Mouse (Mus musculus) embryonic facial prominence, embryonic 13.5 days (tissue): ENCODE measurements around the gene Tcf25. TPM values are rescaled to one million over a fixed set of nuclear protein-coding genes. Genes with fewer than 3 reads are reported as not detected.
"Not testable (repeated sequence)": the region's sequence is repeated elsewhere in the genome, so short reads cannot be mapped to it uniquely, and the experiment has no call there.

Experiments
- ATAC-seq: fragments of 200-750 bp; cut with Nextera tagmentation; 2 replicates; pipeline ENCODE4 v1.8.0; 2017; ENCODE audit warnings: low read depth; ENCODE audit not compliant: insufficient number of reproducible peaks, insufficient read depth, low FRiP score, low TSS enrichment
- H3K27ac ChIP-seq: fragments of 300-500 bp; sonication (generic); 2 replicates; pipeline ENCODE4 v1.5.1; 2015; ENCODE audit warnings: moderate library complexity, mild to moderate bottlenecking, inconsistent platforms
- H3K27me3 ChIP-seq: fragments of 300-500 bp; sonication (generic); 2 replicates; pipeline ENCODE4 v1.6.1; 2015; ENCODE audit warnings: mild to moderate bottlenecking, inconsistent platforms
- H3K36me3 ChIP-seq: fragments of 300-500 bp; sonication (generic); 2 replicates; pipeline ENCODE4 v1.6.1; 2015; ENCODE audit warnings: mild to moderate bottlenecking, inconsistent platforms
- H3K4me1 ChIP-seq: fragments of 300-500 bp; sonication (generic); 2 replicates; pipeline ENCODE4 v1.6.1; 2015; ENCODE audit warnings: inconsistent platforms
- H3K4me2 ChIP-seq: fragments of 300-500 bp; sonication (generic); 2 replicates; pipeline ENCODE4 v1.6.1; 2015; ENCODE audit warnings: moderate library complexity, mild to moderate bottlenecking, inconsistent platforms
- H3K4me3 ChIP-seq: fragments of 300-500 bp; sonication (generic); 2 replicates; pipeline ENCODE4 v1.5.1; 2015; ENCODE audit warnings: mild to moderate bottlenecking, inconsistent platforms
- H3K9ac ChIP-seq: fragments of 300-500 bp; sonication (generic); 2 replicates; pipeline ENCODE4 v1.6.1; 2015; ENCODE audit warnings: mild to moderate bottlenecking, inconsistent platforms
- H3K9me3 ChIP-seq: fragments of 300-500 bp; sonication (generic); 2 replicates; pipeline ENCODE4 v1.6.1; 2016; ENCODE audit warnings: inconsistent platforms
- WGBS: fragments of 180-500 bp; shearing (Covaris S2); methylation state at CpG from one replicate; pipeline ENCODE4 v1.1.7; 2015; ENCODE audit warnings: mixed read lengths; 5-methylcytosine and 5-hydroxymethylcytosine counted together
- polyA plus RNA-seq: library from polyadenylated mRNA; unstranded; fragments of >200 nt; fragmentation: Nextera tagmentation; extraction: Ambion mirVana; gene quantifications from 2 replicates; pipeline ENCODE4 v1.2.1, GENCODE M21; 2015

The Tcf25 gene
- polyA plus RNA-seq, 1 experiment from 2014 or later = 162 TPM

DNA sequence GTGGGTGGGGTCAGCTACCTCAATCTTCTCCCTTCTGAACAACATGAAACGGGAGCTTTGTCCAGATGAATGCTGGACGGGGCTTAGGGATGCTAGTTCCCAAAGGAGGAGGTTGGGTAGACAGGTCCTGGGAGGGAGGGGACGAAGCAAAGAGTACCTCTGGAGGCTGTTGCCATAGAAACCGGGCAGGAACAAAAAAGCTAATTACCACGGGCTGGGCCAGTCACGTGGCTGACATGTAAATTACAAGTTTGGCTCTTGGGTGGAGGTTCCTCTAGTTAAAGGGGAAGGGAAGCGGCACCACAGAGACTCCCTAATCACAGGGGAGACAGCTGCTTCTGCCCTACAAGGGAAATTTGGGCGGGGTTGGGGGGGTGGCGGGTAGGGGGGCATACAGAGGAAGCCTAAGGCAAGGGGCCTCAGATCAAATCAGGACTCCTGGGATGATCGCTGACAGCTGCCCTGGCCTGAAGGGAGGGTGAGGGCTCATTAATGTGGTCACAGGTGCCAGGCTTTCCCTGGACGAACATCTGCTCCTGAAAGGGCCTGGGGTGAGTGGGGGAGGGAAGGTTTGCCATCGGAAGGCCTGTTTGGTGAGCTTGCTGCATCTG lies 39.1 kb downstream of the Tcf25 start:
- no peak for ATAC-seq
- peaks cover 35% of the 10 kb centered on the region for H3K4me1 ChIP-seq
- peak overlapping the region; percentile 46 for H3K4me3 ChIP-seq
- H3K9me3 ChIP-seq = no peaks in the 10 kb centered on the region
- 2% methylated on average over 12 of the region's 12 CpGs for WGBS
- H3K4me2 ChIP-seq = peak overlapping the region; percentile 67
- H3K27me3 ChIP-seq = peaks cover 63% of the 10 kb centered on the region
- no peak overlapping the region for H3K9ac ChIP-seq
- H3K36me3 ChIP-seq = no peaks in the 10 kb centered on the region
- no peak overlapping the region for H3K27ac ChIP-seq

DNA sequence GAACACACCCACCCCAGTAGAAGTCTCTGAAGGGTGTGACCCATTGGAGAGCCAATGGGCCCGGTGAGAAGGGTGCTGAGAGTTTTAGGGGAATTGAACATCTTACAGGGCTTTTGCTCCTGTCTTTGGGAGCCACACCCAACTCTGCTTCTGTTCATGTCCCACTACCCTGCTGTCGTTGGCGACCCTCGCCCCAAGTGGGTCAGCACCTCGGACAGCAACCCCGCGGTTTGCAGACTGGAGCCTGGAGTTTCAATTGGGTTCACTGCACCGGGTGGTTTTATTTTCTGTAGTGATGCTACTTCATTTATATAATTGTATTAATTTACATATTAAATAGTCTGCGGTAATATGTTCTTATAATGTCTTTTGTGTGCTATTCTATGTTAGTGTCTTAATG lies 40.7 kb downstream of the Tcf25 start:
- Histone ChIP-seq H3K36me3 (peaks cover 7% of the 10 kb centered on the region; the same call in 1 of the 2 replicates), H3K27ac (no peak overlapping the region), H3K4me1 (peaks cover 35% of the 10 kb centered on the region), H3K27me3 (peaks cover 50% of the 10 kb centered on the region), H3K9me3 (no peaks in the 10 kb centered on the region), H3K4me2 (peak overlapping the region; percentile 1; the same call in 1 of the 2 replicates), H3K9ac (no peak overlapping the region), H3K4me3 (no peak overlapping the region)
- WGBS = 8% methylated on average over 9 of the region's 9 CpGs
- no peak for ATAC-seq

DNA sequence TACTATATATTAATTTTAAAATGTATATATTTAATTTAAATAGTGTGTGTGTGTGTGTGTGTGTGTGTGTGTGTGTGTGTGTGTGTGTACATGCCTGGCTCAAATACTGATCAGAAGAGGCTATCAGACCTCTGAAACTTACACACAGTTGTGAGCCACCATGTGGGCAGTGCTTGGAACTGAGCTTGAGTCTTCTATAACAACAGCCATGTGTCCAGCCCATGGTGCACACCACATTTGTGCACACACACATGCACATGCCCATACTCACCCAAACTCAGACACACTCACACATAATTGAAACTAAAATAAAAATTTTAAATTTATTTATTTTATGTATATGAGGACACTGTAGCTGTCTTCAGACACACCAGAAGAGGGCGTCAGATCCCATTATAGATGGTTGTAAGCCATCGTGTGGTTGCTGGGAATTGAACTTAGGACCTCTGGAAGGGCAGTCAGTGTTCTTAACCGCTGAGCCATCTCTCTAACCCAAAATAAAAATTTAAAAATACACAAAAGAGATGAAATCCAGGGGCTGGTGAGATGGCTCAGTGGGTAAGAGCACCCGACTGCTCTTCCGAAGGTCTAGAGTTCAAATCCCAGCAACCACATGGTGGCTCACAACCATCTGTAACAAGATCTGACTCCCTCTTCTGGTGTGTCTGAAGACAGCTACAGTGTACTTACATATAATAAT lies 41.6 kb downstream of the Tcf25 start:
- not testable (repeated sequence) for H3K4me2 ChIP-seq, H3K27ac ChIP-seq, H3K36me3 ChIP-seq, H3K9ac ChIP-seq, ATAC-seq, H3K9me3 ChIP-seq, H3K4me3 ChIP-seq
- Histone ChIP-seq H3K4me1 (peaks cover 30% of the 10 kb centered on the region), H3K27me3 (peaks cover 41% of the 10 kb centered on the region)
- 77% methylated on average over 5 of the region's 5 CpGs for WGBS

DNA sequence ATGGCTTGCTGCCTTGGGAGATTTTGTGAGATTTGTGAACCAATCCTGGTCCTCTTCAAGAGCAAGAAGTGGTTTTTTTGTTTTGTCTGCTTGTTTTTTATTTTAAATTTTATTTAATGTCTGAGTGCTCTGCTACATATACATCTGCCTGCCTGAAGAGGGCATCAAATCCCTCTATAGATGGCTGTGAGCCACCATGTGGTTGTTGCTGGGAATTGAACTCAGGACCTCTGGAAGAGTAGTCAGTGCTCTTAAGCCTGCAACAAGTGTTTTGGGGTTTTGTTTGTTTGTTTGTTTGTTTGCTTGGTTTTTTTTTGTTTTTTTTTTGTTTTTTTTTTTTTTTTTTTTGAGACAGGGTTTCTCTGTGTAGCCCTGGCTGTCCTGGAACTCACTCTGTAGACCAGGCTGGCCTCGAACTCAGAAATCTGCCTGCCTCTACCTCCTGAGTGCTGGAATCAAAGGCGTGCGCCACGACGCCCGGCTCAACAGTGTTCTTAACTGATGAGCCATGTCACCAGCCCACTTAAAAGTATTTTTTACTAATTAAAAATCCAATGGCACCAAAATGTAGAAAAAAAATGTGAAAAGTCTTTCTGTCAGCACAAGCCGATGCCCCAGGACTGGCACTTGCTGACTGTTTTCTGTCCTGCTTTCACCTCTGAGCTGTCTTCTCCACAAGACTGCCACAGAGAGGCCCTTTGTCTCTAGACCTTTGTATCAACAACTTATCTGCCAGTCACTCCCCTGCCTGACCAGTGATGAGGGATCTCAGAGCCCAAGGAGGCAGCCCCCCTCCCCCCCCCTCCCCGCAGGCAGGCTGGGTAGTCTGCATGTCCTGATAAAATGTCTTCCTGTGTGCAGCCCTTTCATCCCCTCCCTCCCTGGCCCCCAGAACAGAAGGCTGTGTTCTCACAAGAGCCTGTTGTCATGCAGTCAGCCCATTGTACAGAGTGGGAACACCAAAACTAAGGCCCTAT lies 42.7 kb downstream of the Tcf25 start:
- Histone ChIP-seq H3K9ac (no peak overlapping the region), H3K4me3 (no peak overlapping the region), H3K4me1 (peaks cover 21% of the 10 kb centered on the region), H3K36me3 (peaks cover 12% of the 10 kb centered on the region), H3K27ac (no peak overlapping the region), H3K4me2 (no peak overlapping the region), H3K9me3 (no peaks in the 10 kb centered on the region), H3K27me3 (peaks cover 30% of the 10 kb centered on the region)
- 72% methylated on average over 8 of the region's 8 CpGs for WGBS
- no peak for ATAC-seq

DNA sequence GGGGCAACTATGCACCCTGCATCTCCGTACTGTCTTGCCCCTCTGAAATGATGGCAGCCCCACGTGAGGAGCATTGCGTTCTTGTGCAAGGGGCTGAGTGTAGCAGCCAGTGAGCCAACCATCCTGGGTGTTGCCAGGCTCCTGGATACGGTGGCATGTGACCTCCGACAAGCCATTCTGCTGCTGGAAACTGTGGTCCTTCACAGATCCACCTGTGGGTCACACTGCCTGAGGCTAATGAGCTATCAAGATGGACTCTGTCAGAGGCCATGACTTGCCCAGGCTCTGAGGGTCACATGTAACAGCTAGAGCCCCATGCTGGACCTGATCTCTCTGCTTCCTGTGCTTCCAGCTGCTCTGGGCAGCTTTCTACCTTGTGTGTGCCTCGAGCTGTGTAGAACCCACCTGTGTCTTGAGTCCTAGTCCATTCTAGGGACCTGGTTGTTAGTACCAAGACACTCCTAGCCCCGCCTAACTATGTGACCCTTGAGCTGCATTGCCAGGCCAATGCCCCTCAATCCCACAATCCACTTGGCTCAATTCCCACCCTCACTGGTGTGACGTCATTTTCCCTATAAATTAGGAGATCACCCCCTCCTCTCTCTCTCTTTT lies 43.5 kb downstream of the Tcf25 start:
- H3K4me3 ChIP-seq = no peak overlapping the region
- peaks cover 14% of the 10 kb centered on the region for H3K4me1 ChIP-seq
- H3K27me3 ChIP-seq = peaks cover 22% of the 10 kb centered on the region
- no peak overlapping the region for H3K4me2 ChIP-seq
- 77% methylated on average over 8 of the region's 8 CpGs for WGBS
- no peaks in the 10 kb centered on the region for H3K9me3 ChIP-seq
- ATAC-seq = no peak
- no peak overlapping the region for H3K9ac ChIP-seq
- peaks cover 13% of the 10 kb centered on the region for H3K36me3 ChIP-seq
- no peak overlapping the region for H3K27ac ChIP-seq

GRCm38 (mm10) chr8:123419711-123420110 lies 46.2 kb downstream of the Tcf25 start:
- Histone ChIP-seq H3K36me3 (peaks cover 13% of the 10 kb centered on the region), H3K27ac (no peak overlapping the region), H3K4me1 (peaks cover 6% of the 10 kb centered on the region), H3K9ac (no peak overlapping the region), H3K27me3 (no peaks in the 10 kb centered on the region), H3K4me2 (no peak overlapping the region), H3K9me3 (no peaks in the 10 kb centered on the region), H3K4me3 (no peak overlapping the region)
- 88% methylated on average over 4 of the region's 4 CpGs for WGBS
- no peak for ATAC-seq

GRCm38 (mm10) chr8:123420525-123421281 lies 47.1 kb downstream of the Tcf25 start:
- WGBS = 89% methylated on average over 34 of the region's 34 CpGs
- Histone ChIP-seq H3K36me3 (peaks cover 13% of the 10 kb centered on the region), H3K27me3 (no peaks in the 10 kb centered on the region), H3K4me3 (no peak overlapping the region), H3K4me1 (peaks cover 6% of the 10 kb centered on the region), H3K27ac (no peak overlapping the region), H3K9me3 (no peaks in the 10 kb centered on the region), H3K9ac (no peak overlapping the region), H3K4me2 (no peak overlapping the region)
- no peak for ATAC-seq

- ATAC-seq = no peak
- H3K27me3 ChIP-seq = no peaks in the 10 kb centered on the region
- H3K9me3 ChIP-seq = no peaks in the 10 kb centered on the region
- no peak overlapping the region for H3K4me2 ChIP-seq
- H3K4me3 ChIP-seq = no peak overlapping the region
- peaks cover 13% of the 10 kb centered on the region for H3K36me3 ChIP-seq
- H3K4me1 ChIP-seq = peaks cover 6% of the 10 kb centered on the region
- 88% methylated on average over 19 of the region's 19 CpGs for WGBS
- no peak overlapping the region for H3K9ac ChIP-seq
- H3K27ac ChIP-seq = no peak overlapping the region
Measured at GRCm38 (mm10) chr8:123421325-123421724, 47.8 kb downstream of the Tcf25 start.

GRCm38 (mm10) chr8:123422056-123422780 lies 48.7 kb downstream of the Tcf25 start:
- Histone ChIP-seq H3K27ac (no peak overlapping the region), H3K36me3 (peaks cover 13% of the 10 kb centered on the region), H3K9ac (0 out of 2 replicates have a peak overlapping the region, but pooled peaks have one; percentile 46), H3K9me3 (peaks cover 6% of the 10 kb centered on the region), H3K4me2 (peak overlapping the region; percentile 49), H3K27me3 (no peaks in the 10 kb centered on the region), H3K4me3 (peak overlapping the region; percentile 23; the same call in 1 of the 2 replicates), H3K4me1 (peaks cover 6% of the 10 kb centered on the region)
- ATAC-seq = no peak
- 16% methylated on average over 17 of the region's 17 CpGs for WGBS

DNA sequence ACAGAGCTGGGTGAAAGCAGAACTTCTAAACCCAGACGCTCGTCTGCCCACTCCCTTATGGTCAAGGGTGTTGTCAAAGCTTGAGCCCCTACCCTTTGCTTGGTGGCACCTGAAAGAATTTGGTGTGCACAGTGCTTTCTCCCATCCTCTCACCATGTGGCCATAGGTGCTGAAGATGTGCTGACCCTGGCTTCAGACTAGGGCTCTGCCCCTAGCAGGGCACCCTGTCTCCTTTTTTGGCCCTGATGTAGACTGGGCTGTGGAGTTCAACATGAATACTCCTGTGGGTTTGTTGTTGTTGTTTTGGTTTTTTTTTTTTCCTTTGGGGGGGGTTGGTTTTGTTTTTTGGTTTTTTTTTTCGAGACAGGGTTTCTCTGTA lies 49.2 kb downstream of the Tcf25 start:
- Histone ChIP-seq H3K4me2 (peak overlapping the region; percentile 49), H3K27me3 (no peaks in the 10 kb centered on the region), H3K9ac (no peak overlapping the region), H3K4me3 (no peak overlapping the region), H3K36me3 (peaks cover 13% of the 10 kb centered on the region), H3K4me1 (peaks cover 6% of the 10 kb centered on the region), H3K27ac (no peak overlapping the region), H3K9me3 (peaks cover 12% of the 10 kb centered on the region)
- no peak for ATAC-seq
- 19% methylated on average over 3 of the region's 3 CpGs for WGBS
